Mouse (Mus musculus) MEL (cell line): Measurements from ENCODE around the gene Map2k1. TPM values are rescaled to one million over a fixed set of nuclear protein-coding genes. Genes with fewer than 3 reads are reported as not detected.

Experiments used
- DNase-seq: peaks from one replicate; pipeline ENCODE4 v3.0.0; 2011; ENCODE audit warnings: low read depth, low spot score
- H3K27ac ChIP-seq: 2 replicates; pipeline ENCODE4 v1.5.1; 2012; ENCODE audit warnings: low read depth, mild to moderate bottlenecking, control low read depth, low read length, moderate library complexity; ENCODE audit not compliant: control insufficient read depth
- H3K27me3 ChIP-seq, 2 experiments: fragments of 150-350 bp in 1 of 2; sonication (generic) in 1 of 2; 2 replicates each; pipeline ENCODE4 v1.6.1; 2012; ENCODE audit warnings: low read length in 2 of 2, mild to moderate bottlenecking in 2 of 2, improper control_type of control experiment in 1 of 2, moderate library complexity in 1 of 2; ENCODE audit not compliant: insufficient read depth in 2 of 2, control insufficient read depth in 1 of 2
- H3K36me3 ChIP-seq, 2 experiments: 2 replicates each; pipeline ENCODE4 v1.6.1; 2012 to 2014; ENCODE audit warnings: low read length in 2 of 2, improper control_type of control experiment in 1 of 2, inconsistent platforms in 1 of 2, mild to moderate bottlenecking in 1 of 2; ENCODE audit not compliant: insufficient read depth in 2 of 2, control insufficient read depth in 1 of 2
- H3K4me1 ChIP-seq, 2 experiments: fragments of 150-350 bp in 1 of 2; sonication (generic) in 1 of 2; 2 replicates each; pipeline ENCODE4 v1.6.1; 2012; ENCODE audit warnings: low read length in 2 of 2, improper control_type of control experiment in 1 of 2, mild to moderate bottlenecking in 1 of 2; ENCODE audit not compliant: insufficient read depth in 2 of 2, control insufficient read depth in 1 of 2
- H3K4me3 ChIP-seq, 2 experiments: fragments of 150-350 bp in 1 of 2; sonication (generic) in 1 of 2; 2 replicates each; pipeline ENCODE4 v1.5.1; 2012; ENCODE audit warnings: low read depth in 2 of 2, low read length in 2 of 2, mild to moderate bottlenecking in 2 of 2, moderate library complexity in 2 of 2, control low read depth in 1 of 2, improper control_type of control experiment in 1 of 2; ENCODE audit not compliant: control insufficient read depth in 1 of 2, insufficient read depth in 1 of 2
- H3K79me2 ChIP-seq: 2 replicates; pipeline ENCODE4 v1.6.1; 2012; ENCODE audit warnings: mild to moderate bottlenecking, low read length, moderate library complexity; ENCODE audit not compliant: control insufficient read depth, poor library complexity, insufficient read depth
- H3K9ac ChIP-seq: 2 replicates; pipeline ENCODE4 v1.6.1; 2012; ENCODE audit warnings: low read depth, mild to moderate bottlenecking, control low read depth, low read length, moderate library complexity; ENCODE audit not compliant: control insufficient read depth, poor library complexity, severe bottlenecking
- H3K9me3 ChIP-seq: fragments of 150-350 bp; sonication (generic); replicated peaks from 2 replicates; pipeline ENCODE4 v1.6.1; 2012; ENCODE audit warnings: mild to moderate bottlenecking, low read length, improper control_type of control experiment, moderate library complexity; ENCODE audit not compliant: insufficient read depth
- CTCF ChIP-seq, 3 experiments: IDR thresholded peaks in 2 of 3; conservative IDR thresholded peaks in 1 of 3; 2 replicates each; pipeline ENCODE4 v1.5.1; 2011 to 2012; ENCODE audit warnings: low read length in 3 of 3, low read depth in 2 of 3, mild to moderate bottlenecking in 2 of 3, improper control_type of control experiment in 1 of 3, inconsistent platforms in 1 of 3, mixed read lengths in 1 of 3, moderate library complexity in 1 of 3; ENCODE audit not compliant: control insufficient read depth in 1 of 3, insufficient read depth in 1 of 3, poor library complexity in 1 of 3, severe bottlenecking in 1 of 3
- E2F4 ChIP-seq: IDR thresholded peaks from 2 replicates; pipeline ENCODE4 v1.6.1; 2011; ENCODE audit warnings: low read depth, low read length, improper control_type of control experiment, borderline replicate concordance
- ELF1 ChIP-seq: IDR thresholded peaks from 2 replicates; pipeline ENCODE4 v1.6.1; 2014; ENCODE audit warnings: low read depth, mild to moderate bottlenecking, inconsistent platforms, low read length, improper control_type of control experiment, moderate library complexity
- EP300 ChIP-seq, 2 experiments: IDR thresholded peaks; 2 replicates each; pipeline ENCODE4 v1.6.1; 2011; ENCODE audit warnings: improper control_type of control experiment in 2 of 2, low read length in 2 of 2, low read depth in 1 of 2, mild to moderate bottlenecking in 1 of 2
- ETS1 ChIP-seq: IDR thresholded peaks from 2 replicates; pipeline ENCODE4 v1.6.1; 2012; ENCODE audit warnings: low read depth, mild to moderate bottlenecking, inconsistent platforms, low read length, improper control_type of control experiment, moderate library complexity
- GABPA ChIP-seq: IDR thresholded peaks from 2 replicates; pipeline ENCODE4 v1.6.1; 2012; ENCODE audit warnings: low read depth, mild to moderate bottlenecking, inconsistent platforms, low read length, improper control_type of control experiment, moderate library complexity
- HCFC1 ChIP-seq: IDR thresholded peaks from 2 replicates; pipeline ENCODE4 v1.6.1; 2012; ENCODE audit warnings: low read depth, mild to moderate bottlenecking, inconsistent platforms, low read length, improper control_type of control experiment, moderate library complexity
- KAT2A ChIP-seq: conservative IDR thresholded peaks from 2 replicates; pipeline ENCODE4 v1.6.1; 2012; ENCODE audit warnings: low read depth, low read length, improper control_type of control experiment, inconsistent platforms
- MAFK ChIP-seq: IDR thresholded peaks from 2 replicates; pipeline ENCODE4 v1.6.1; 2011; ENCODE audit warnings: low read depth, mild to moderate bottlenecking, low read length, improper control_type of control experiment, borderline replicate concordance
- MAX ChIP-seq: IDR thresholded peaks from 2 replicates; pipeline ENCODE4 v1.6.1; 2011; ENCODE audit warnings: low read length, improper control_type of control experiment
- MAZ ChIP-seq: IDR thresholded peaks from 2 replicates; pipeline ENCODE4 v1.6.1; 2012; ENCODE audit warnings: low read depth, mild to moderate bottlenecking, inconsistent platforms, low read length, improper control_type of control experiment
- MEF2A ChIP-seq: IDR thresholded peaks from 2 replicates; pipeline ENCODE4 v1.6.1; 2014; ENCODE audit warnings: low read depth, mild to moderate bottlenecking, inconsistent platforms, low read length, improper control_type of control experiment; ENCODE audit not compliant: poor library complexity, insufficient replicate concordance, severe bottlenecking; ENCODE audit errors: extremely low read depth
- MXI1 ChIP-seq: IDR thresholded peaks from 2 replicates; pipeline ENCODE4 v1.6.1; 2011; ENCODE audit warnings: mild to moderate bottlenecking, low read depth, low read length, improper control_type of control experiment
- MYB ChIP-seq: IDR thresholded peaks from 2 replicates; pipeline ENCODE4 v1.6.1; 2011; ENCODE audit warnings: mild to moderate bottlenecking, low read depth, low read length, improper control_type of control experiment
- NELFE ChIP-seq: IDR thresholded peaks from 2 replicates; pipeline ENCODE4 v1.6.1; 2011; ENCODE audit warnings: low read depth, low read length, improper control_type of control experiment
- NRF1 ChIP-seq: IDR thresholded peaks from 2 replicates; pipeline ENCODE4 v1.6.1; 2014; ENCODE audit warnings: low read depth, mild to moderate bottlenecking, inconsistent platforms, low read length, improper control_type of control experiment, moderate library complexity; ENCODE audit not compliant: poor library complexity, insufficient read depth, severe bottlenecking
- POLR2A ChIP-seq, 2 experiments: IDR thresholded peaks; 2 replicates each; pipeline ENCODE4 v1.6.1; 2011 to 2012; ENCODE audit warnings: low read length in 2 of 2, mild to moderate bottlenecking in 2 of 2, control low read depth in 1 of 2, improper control_type of control experiment in 1 of 2, low read depth in 1 of 2, moderate library complexity in 1 of 2; ENCODE audit not compliant: control insufficient read depth in 1 of 2, insufficient read depth in 1 of 2, poor library complexity in 1 of 2
- POLR2AphosphoS5 ChIP-seq: IDR thresholded peaks from 2 replicates; pipeline ENCODE4 v1.6.1; 2012; ENCODE audit warnings: low read depth, borderline replicate concordance, mild to moderate bottlenecking, inconsistent platforms, low read length, moderate library complexity, mixed read lengths
- SIN3A ChIP-seq: IDR thresholded peaks from 2 replicates; pipeline ENCODE4 v1.6.1; 2012; ENCODE audit warnings: low read length, improper control_type of control experiment, inconsistent platforms
- TAL1 ChIP-seq: IDR thresholded peaks from 2 replicates; pipeline ENCODE4 v1.6.1; 2012; ENCODE audit warnings: mild to moderate bottlenecking, inconsistent platforms, low read length, moderate library complexity, mixed read lengths
- TCF12 ChIP-seq: IDR thresholded peaks from 2 replicates; pipeline ENCODE4 v1.6.1; 2014; ENCODE audit warnings: low read depth, mild to moderate bottlenecking, inconsistent platforms, low read length, improper control_type of control experiment, moderate library complexity
- USF1 ChIP-seq: IDR thresholded peaks from 2 replicates; pipeline ENCODE4 v1.6.1; 2014; ENCODE audit warnings: low read depth, mild to moderate bottlenecking, inconsistent platforms, low read length, improper control_type of control experiment, moderate library complexity
- ZMIZ1 ChIP-seq: IDR thresholded peaks from 2 replicates; pipeline ENCODE4 v1.6.1; 2012; ENCODE audit warnings: low read depth, mild to moderate bottlenecking, inconsistent platforms, low read length, improper control_type of control experiment, moderate library complexity
- polyA plus RNA-seq, 2 experiments: library from polyadenylated mRNA; stranded (reverse) in 1 of 2; unstranded in 1 of 2; fragments of >175 nt in 1 of 2; fragments of >200 nt in 1 of 2; gene quantifications; 2 replicates each; pipeline versions ENCODE4 v1.2.1 to v1.2.4; 2012; ENCODE audit warnings: low replicate concordance in 2 of 2, low read depth in 1 of 2; ENCODE audit not compliant: insufficient read length in 2 of 2, insufficient read depth in 1 of 2, missing spikeins in 1 of 2
- total RNA-seq: library from RNA; depleted of rRNA; stranded (reverse); fragments of 300-350 nt; gene quantifications from 2 replicates; pipeline ENCODE4 v1.2.3, GENCODE M21; 2012

Map2k1 gene
- total and polyA plus RNA-seq, 3 experiments: 29.2 to 48.0 TPM; not detected in 1

DNA sequence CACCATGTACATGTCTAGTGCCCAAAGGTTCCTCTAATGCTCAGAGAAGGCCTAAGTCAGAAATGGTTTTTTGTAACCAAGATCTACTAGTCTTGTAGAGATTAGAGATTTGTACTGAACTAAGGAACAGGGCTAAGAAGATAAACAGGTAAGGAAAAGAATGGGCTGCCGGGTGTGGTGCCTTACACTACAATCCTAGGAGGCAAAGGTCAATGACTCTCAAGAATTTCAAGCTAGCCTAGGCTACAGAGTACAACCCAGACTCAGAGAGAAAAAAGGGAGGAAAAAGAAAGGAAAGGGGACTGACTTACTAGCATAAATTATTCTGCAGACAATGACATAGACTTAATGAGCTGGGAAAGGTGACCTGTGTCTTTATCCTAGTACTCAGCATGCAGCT is 32.8 kb downstream of the Map2k1 start:
- no peak overlapping the region for H3K9ac ChIP-seq
- H3K79me2 ChIP-seq: no peaks in the 10 kb centered on the region
- H3K27me3 ChIP-seq: no peaks in the 10 kb centered on the region
- H3K9me3 ChIP-seq: no peaks in the 10 kb centered on the region
- no peak for DNase-seq
- H3K4me1 ChIP-seq: peaks cover 0 to 6% of the 10 kb centered on the region in 2 experiments; a peak in 2 of 4 replicates
- H3K4me3 ChIP-seq: no peak overlapping the region
- peaks cover 0 to 2% of the 10 kb centered on the region in 2 experiments; a peak in 1 of 4 replicates for H3K36me3 ChIP-seq
- H3K27ac ChIP-seq: no peak overlapping the region
- no peak for TF ChIP-seq USF1
- TF ChIP-seq HCFC1: no peak
- TF ChIP-seq MYB: no peak
- TF ChIP-seq TCF12: no peak
- TF ChIP-seq KAT2A: no peak
- TF ChIP-seq MXI1: no peak
- TF ChIP-seq MEF2A: no peak
- TF ChIP-seq MAFK: no peak
- TF ChIP-seq SIN3A: no peak
- no peak for TF ChIP-seq EP300 (IDR thresholded peaks at IDR 0.05; ENCODE audit: low read depth in 1 of 2, low read length in 2 of 2)
- TF ChIP-seq POLR2AphosphoS5: no peak
- TF ChIP-seq GABPA: no peak
- no peak for TF ChIP-seq CTCF (IDR thresholded peaks at IDR 0.05 in 2 of 3, conservative IDR thresholded peaks at IDR 0.05 in 1 of 3; ENCODE audit: control insufficient read depth in 1 of 3, insufficient read depth in 1 of 3, low read depth in 2 of 3, low read length in 3 of 3, poor library complexity in 1 of 3, severe bottlenecking in 1 of 3)
- TF ChIP-seq ETS1: no peak
- TF ChIP-seq NRF1: no peak
- no peak for TF ChIP-seq MAX
- TF ChIP-seq ELF1: no peak
- no peak for TF ChIP-seq NELFE

- Histone ChIP-seq H3K9ac (no peak overlapping the region), H3K9me3 (no peaks in the 10 kb centered on the region), H3K27ac (no peak overlapping the region), H3K4me3 (no peak overlapping the region), H3K36me3 (peaks cover 0 to 2% of the 10 kb centered on the region in 2 experiments; a peak in 1 of 4 replicates), H3K27me3 (no peaks in the 10 kb centered on the region), H3K4me1 (peaks cover 0 to 6% of the 10 kb centered on the region in 2 experiments; a peak in 2 of 4 replicates), H3K79me2 (no peaks in the 10 kb centered on the region)
- no peak for DNase-seq
- TF ChIP-seq ZMIZ1 (no peak), TAL1 (no peak), TCF12 (no peak), MAX (no peak), MAZ (no peak), POLR2A (IDR thresholded peaks at IDR 0.05; ENCODE audit: control insufficient read depth in 1 of 2, insufficient read depth in 1 of 2, low read depth in 1 of 2, low read length in 2 of 2, poor library complexity in 1 of 2) (no peak), E2F4 (no peak)
Measured at GRCm38 (mm10) chr9:64219772-64220420, 33.5 kb downstream of the Map2k1 start.
